Mouse (Mus musculus): ENCODE data around the gene Stard13. TPM values are rescaled to one million over a fixed set of nuclear protein-coding genes. Genes with fewer than 3 reads are reported as not detected.

The Stard13 gene
- total RNA-seq, 2 experiments from 2014 or later: 12.3 to 14.9 TPM

GRCm38 (mm10) chr5:151148079-151148478 lies 85.6 kb downstream of the Stard13 start:
- no peak for DNase-seq
- intact Hi-C loops (cut with DNase I): no loop called here

GRCm38 (mm10) chr5:151145807-151146206 lies 87.8 kb downstream of the Stard13 start:
- DNase-seq: no peak
- intact Hi-C loops (cut with DNase I): no loop called here

GRCm38 (mm10) chr5:151143955-151144354 lies 89.7 kb downstream of the Stard13 start:
- no peak for DNase-seq
- intact Hi-C loops (cut with DNase I): no loop called here

GRCm38 (mm10) chr5:151142671-151143601 lies 90.7 kb downstream of the Stard13 start:
- DNase-seq: peak; percentile 30
- intact Hi-C loops (cut with DNase I): no loop called here

- intact Hi-C loops (cut with DNase I): no loop called here
- peak; percentile 45 for DNase-seq
Observed at GRCm38 (mm10) chr5:151142241-151142640, 91.4 kb downstream of the Stard13 start.

- intact Hi-C loops (cut with DNase I): no loop called here
- DNase-seq: no peak
Observed at GRCm38 (mm10) chr5:151137901-151138300, 95.7 kb downstream of the Stard13 start.

GRCm38 (mm10) chr5:151137311-151137710 lies 96.3 kb downstream of the Stard13 start:
- DNase-seq: no peak
- intact Hi-C loops (cut with DNase I): no loop called here

GRCm38 (mm10) chr5:151135965-151136364 lies 97.7 kb downstream of the Stard13 start:
- DNase-seq: no peak

GRCm38 (mm10) chr5:151135078-151135826 lies 98.4 kb downstream of the Stard13 start:
- no peak for DNase-seq
- intact Hi-C loops (cut with DNase I): no loop called here

More at GRCm38 (mm10) chr5:151135965-151136364, 97.7 kb downstream of the Stard13 start:
- intact Hi-C loops (cut with DNase I): no loop called here

GRCm38 (mm10) chr5:151134202-151134601 lies 99.4 kb downstream of the Stard13 start:
- DNase-seq: no peak
- intact Hi-C loops (cut with DNase I): no loop called here

GRCm38 (mm10) chr5:151133744-151134143 lies 99.9 kb downstream of the Stard13 start:
- no peak for DNase-seq
- intact Hi-C loops (cut with DNase I): no loop called here

- DNase-seq: no peak
- intact Hi-C loops (cut with DNase I): no loop called here
Observed at GRCm38 (mm10) chr5:151129762-151130161, 103.9 kb downstream of the Stard13 start.

GRCm38 (mm10) chr5:151127298-151127717 lies 106.3 kb downstream of the Stard13 start:
- intact Hi-C loops (cut with DNase I): no loop called here
- DNase-seq: peak; percentile 13

- intact Hi-C loops (cut with DNase I): no loop called here
- no peak for DNase-seq
Observed at GRCm38 (mm10) chr5:151126608-151127005, 107.0 kb downstream of the Stard13 start.

GRCm38 (mm10) chr5:151125985-151126607 lies 107.5 kb downstream of the Stard13 start:
- DNase-seq: peak; percentile 43
- intact Hi-C loops (cut with DNase I): no loop called here

GRCm38 (mm10) chr5:151117846-151118245 lies 115.8 kb downstream of the Stard13 start:
- intact Hi-C loops (cut with DNase I): no loop called here
- no peak for DNase-seq

- DNase-seq: no peak
- intact Hi-C loops (cut with DNase I): no loop called here
Observed at GRCm38 (mm10) chr5:151116192-151116887, 117.3 kb downstream of the Stard13 start.

- intact Hi-C loops (cut with DNase I): no loop called here
Observed at GRCm38 (mm10) chr5:151112743-151113142, 120.9 kb downstream of the Stard13 start.

GRCm38 (mm10) chr5:151111080-151111871 lies 122.4 kb downstream of the Stard13 start:
- intact Hi-C loops (cut with DNase I): no loop called here

More at GRCm38 (mm10) chr5:151112743-151113142, 120.9 kb downstream of the Stard13 start:
- no peak for DNase-seq

More at GRCm38 (mm10) chr5:151111080-151111871, 122.4 kb downstream of the Stard13 start:
- DNase-seq: no peak
